Comparison of ENCODE assay signal across 25 mouse cellular contexts in genomic region chr14:80283726-80284125, GRCm38 (mm10).
"Had no signal": no experiment of that assay in that cellular context is flagged by ENCODE, and none has a peak within 500 bp of the region (broad histone marks: within the 10 kb centered on the region; RNA-seq: fewer than 3 reads in every experiment).

No protein-coding gene starts in this region.

- DNase-seq: cerebellum, adult 9-10 months; cerebellum, adult 9-11 months; cerebellum, postnatal 10 days; cerebellum, postnatal 14 days; cerebellum, postnatal 25 days; cerebellum, postnatal 36 days; embryo, embryonic 11 days; forebrain, postnatal 0 days; gastrocnemius, adult 2 months; gastrocnemius, postnatal 10 days; gastrocnemius, postnatal 14 days; gastrocnemius, postnatal 25 days; gastrocnemius, postnatal 36 days; heart, adult 11 months; heart, adult 18-20 months; heart, adult 2 months had no signal

- H3K27ac ChIP-seq: embryonic facial prominence, embryonic 10.5 days; embryonic facial prominence, embryonic 12.5 days; embryonic facial prominence, embryonic 13.5 days; embryonic facial prominence, embryonic 15.5 days; forebrain, embryonic 10.5 days; forebrain, embryonic 12.5 days; forebrain, embryonic 13.5 days; forebrain, embryonic 15.5 days; gastrocnemius, adult 2 months; heart, adult 2 months had no signal

- H3K4me3 ChIP-seq: embryonic facial prominence, embryonic 10.5 days; embryonic facial prominence, embryonic 12.5 days; embryonic facial prominence, embryonic 13.5 days; embryonic facial prominence, embryonic 15.5 days; erythroblast, embryonic 14.5 days; forebrain, embryonic 10.5 days; forebrain, embryonic 12.5 days; forebrain, embryonic 13.5 days; forebrain, embryonic 15.5 days; gastrocnemius, adult 2 months; heart, adult 2 months had no signal

- H3K9me3 ChIP-seq: embryonic facial prominence, embryonic 10.5 days; embryonic facial prominence, embryonic 12.5 days; embryonic facial prominence, embryonic 13.5 days; embryonic facial prominence, embryonic 15.5 days; forebrain, embryonic 10.5 days; forebrain, embryonic 12.5 days; forebrain, embryonic 13.5 days; forebrain, embryonic 15.5 days had no signal

- H3K9ac ChIP-seq: embryonic facial prominence, embryonic 12.5 days; embryonic facial prominence, embryonic 13.5 days; embryonic facial prominence, embryonic 15.5 days; forebrain, embryonic 12.5 days; forebrain, embryonic 13.5 days; forebrain, embryonic 15.5 days; forebrain, postnatal 0 days had no signal

- H3K27me3 ChIP-seq: embryonic facial prominence, embryonic 12.5 days; embryonic facial prominence, embryonic 13.5 days; embryonic facial prominence, embryonic 15.5 days; forebrain, embryonic 12.5 days; forebrain, embryonic 13.5 days; forebrain, embryonic 15.5 days had no signal

- H3K4me1 ChIP-seq: embryonic facial prominence, embryonic 10.5 days; embryonic facial prominence, embryonic 13.5 days; embryonic facial prominence, embryonic 15.5 days; forebrain, embryonic 12.5 days; forebrain, embryonic 13.5 days; forebrain, embryonic 15.5 days had no signal

- H3K36me3 ChIP-seq: embryonic facial prominence, embryonic 10.5 days; embryonic facial prominence, embryonic 12.5 days; embryonic facial prominence, embryonic 13.5 days; embryonic facial prominence, embryonic 15.5 days; forebrain, embryonic 10.5 days; forebrain, embryonic 12.5 days; forebrain, embryonic 15.5 days had no signal
